Comparison of ENCODE assay signal across 8 mouse cellular contexts in the genomic region with DNA sequence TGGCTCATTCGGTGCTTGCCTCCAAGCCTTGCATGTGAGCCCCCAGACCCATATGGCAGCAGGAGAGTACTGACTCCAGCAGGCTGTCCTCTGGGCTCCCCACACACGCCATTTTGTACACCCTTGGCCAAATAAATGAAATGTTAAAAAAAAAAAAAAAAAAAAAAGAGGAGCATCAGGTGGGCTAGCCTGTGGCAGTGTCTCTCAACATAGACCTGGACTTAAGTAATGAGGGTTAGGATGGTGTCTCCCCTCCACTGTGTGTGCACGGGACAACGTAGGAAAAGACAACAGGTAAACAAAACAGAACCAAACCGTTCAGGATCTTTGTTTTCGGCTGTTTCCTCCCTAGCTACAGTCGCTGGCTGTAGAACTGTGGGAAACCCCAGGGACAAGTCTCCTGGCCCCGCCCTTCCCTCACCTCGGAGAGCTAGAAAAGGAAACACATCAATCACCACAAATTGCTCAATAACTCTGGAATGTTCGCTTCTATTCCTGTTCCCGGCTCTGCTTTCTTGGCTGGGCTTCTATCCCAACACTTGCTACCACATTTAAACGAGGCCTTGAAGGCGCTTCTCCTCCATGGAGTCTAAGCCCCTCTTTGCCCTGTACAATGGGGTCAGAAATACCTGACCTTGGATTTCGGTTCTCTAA. TPM values are rescaled to one million over a fixed set of nuclear protein-coding genes. Genes with fewer than 3 reads are reported as not detected.
DNase-seq lines count a peak whose midpoint lies in the region; ATAC-seq and TF ChIP-seq lines count a peak whose summit lies in the region.

No protein-coding gene starts in this region.

- no peak for TF ChIP-seq POLR2A in heart, adult 2 months (IDR thresholded peaks at IDR 0.05; ENCODE audit: insufficient read depth, low read depth, low read length)

- no peaks in the 10 kb centered on the region for H3K9me3 ChIP-seq in lung, postnatal 0 days (ENCODE audit: low read length)

- TF ChIP-seq EP300 in heart, adult 2 months (IDR thresholded peaks at IDR 0.05; ENCODE audit: insufficient read depth, low read depth, low read length) = peak; percentile 93
- TF ChIP-seq EP300 in lung, postnatal 0 days (IDR thresholded peaks at IDR 0.05) = peak; percentile 94

- no peaks in the 10 kb centered on the region for H3K79me2 ChIP-seq in heart, adult 2 months (replicated peaks; ENCODE audit: control insufficient read depth, insufficient read depth, low read length)

- no peak for TF ChIP-seq CTCF in heart, adult 2 months (IDR thresholded peaks at IDR 0.05)
- TF ChIP-seq CTCF in lung, postnatal 0 days (IDR thresholded peaks at IDR 0.05) = no peak

- H3K27me3 ChIP-seq in heart, adult 2 months (ENCODE audit: control insufficient read depth, insufficient read depth, low read length) = no peaks in the 10 kb centered on the region
- H3K27me3 ChIP-seq in lung, postnatal 0 days (replicated peaks; ENCODE audit: insufficient read depth, low read length) = no peaks in the 10 kb centered on the region

- no peak for DNase-seq in frontal cortex, postnatal 36 days (ENCODE audit: low spot score in 2 of 2)
- peak; percentile 66 for DNase-seq in embryo, embryonic 10.5 days (ENCODE audit: low spot score)
- DNase-seq in heart, adult 2 months = peak; percentile 77 to 90
- DNase-seq in kidney, adult 8-10 months = peak; percentile 88 to 89
- DNase-seq in lung, postnatal 0 days (ENCODE audit: low spot score) = peak; percentile 98
- peak; percentile 70 for DNase-seq in testis, postnatal 10 days (ENCODE audit: low spot score)
- no peak for DNase-seq in left cerebral cortex, postnatal 14 days (ENCODE audit: low spot score in 2 of 2)

- 6% methylated on average over 14 of the region's 14 CpGs for WGBS in heart, adult 2 months
- 18% methylated on average over 14 of the region's 14 CpGs for WGBS in lung, postnatal 0 days

- peak overlapping the region; percentile 42 for H3K4me3 ChIP-seq in heart, adult 2 months
- no peak overlapping the region for H3K4me3 ChIP-seq in lung, postnatal 0 days (ENCODE audit: low read depth, low read length)

- 0 out of 2 replicates have a peak, but pooled peaks have one; percentile 2 for ATAC-seq in frontal cortex, adult (ENCODE audit: low TSS enrichment)
- peak; percentile 70 for ATAC-seq in lung, postnatal 0 days

- peaks cover 49% of the 10 kb centered on the region for H3K4me1 ChIP-seq in heart, adult 2 months (ENCODE audit: control insufficient read depth, insufficient read depth, low read length)
- peaks cover 30% of the 10 kb centered on the region for H3K4me1 ChIP-seq in lung, postnatal 0 days (ENCODE audit: insufficient read depth, low read depth, low read length)

- H3K27ac ChIP-seq in heart, adult 2 months = peak overlapping the region; percentile 100
- peak overlapping the region; percentile 98 for H3K27ac ChIP-seq in lung, postnatal 0 days (ENCODE audit: low read length)

- no peaks in the 10 kb centered on the region; the same call in none of the 2 replicates for H3K36me3 ChIP-seq in heart, adult 2 months (ENCODE audit: control insufficient read depth, insufficient read depth, low read length)
- no peaks in the 10 kb centered on the region for H3K36me3 ChIP-seq in lung, postnatal 0 days (ENCODE audit: insufficient read depth, low read length)

- H3K9ac ChIP-seq in heart, adult 2 months (ENCODE audit: low read depth, low read length) = peak overlapping the region; percentile 69
- 0 out of 2 replicates have a peak overlapping the region, but pooled peaks have one; percentile 24 for H3K9ac ChIP-seq in lung, postnatal 0 days (replicated peaks; ENCODE audit: low read depth)

- intact Hi-C loops in heart, adult 2 months (cut with DNase I) = loop anchor here (1.0 kb wide), 1 partner anchor 19 kb away; the partner anchor contains the start of gene Txnip
- intact Hi-C loops in left cerebral cortex, postnatal 14 days (cut with DNase I) = no loop called here

- peak overlapping the region; percentile 42 for H3K4me2 ChIP-seq in lung, postnatal 0 days (replicated peaks; ENCODE audit: low read depth, low read length)

RNA-seq across cellular contexts. Expression of gene Gm16253, which starts 0.7 kb away (rescaled TPM):
- 1 to 10 TPM; 1.8 to 2.8 TPM for total RNA-seq in heart, adult 2 months (2021)
- polyA plus RNA-seq in heart, adult 2 months (2012; rRNA removed) = not detected in 2 replicates
- polyA plus RNA-seq in lung, postnatal 0 days (2015; fragmentation: Nextera tagmentation; extraction: Ambion mirVana) = 0.73 and 0.78 TPM in 2 replicates
- not detected for total RNA-seq in left cerebral cortex, postnatal 14 days (2021)

RNA-seq across cellular contexts. Expression of gene Polr3gl, which starts 17.8 kb away (rescaled TPM):
- 10 to 100 TPM; 24.3 to 35.0 TPM for total RNA-seq in heart, adult 2 months (2021)
- polyA plus RNA-seq in heart, adult 2 months (2012; rRNA removed) = 20.1 and 21.9 TPM in 2 replicates
- 36.7 and 43.2 TPM in 2 replicates for polyA plus RNA-seq in lung, postnatal 0 days (2015; fragmentation: Nextera tagmentation; extraction: Ambion mirVana)
- 10 to 100 TPM; 26.6 to 29.7 TPM for total RNA-seq in left cerebral cortex, postnatal 14 days (2021)

RNA-seq across cellular contexts. Expression of gene Txnip, which starts 18.4 kb away (rescaled TPM):
- 100 to 1,000 TPM; 276 to 338 TPM for total RNA-seq in heart, adult 2 months (2021)
- 515 and 744 TPM in 2 replicates for polyA plus RNA-seq in heart, adult 2 months (2012; rRNA removed)
- polyA plus RNA-seq in lung, postnatal 0 days (2015; fragmentation: Nextera tagmentation; extraction: Ambion mirVana) = 468 and 502 TPM in 2 replicates
- total RNA-seq in left cerebral cortex, postnatal 14 days (2021) = 10 to 100 TPM; 26.9 to 36.8 TPM

RNA-seq across cellular contexts. Expression of gene Ankrd34a, which starts 20.3 kb away (rescaled TPM):
- total RNA-seq in heart, adult 2 months (2021) = 1 to 10 TPM; 1.3 to 2.4 TPM
- 2.1 and 3.1 TPM in 2 replicates for polyA plus RNA-seq in heart, adult 2 months (2012; rRNA removed)
- polyA plus RNA-seq in lung, postnatal 0 days (2015; fragmentation: Nextera tagmentation; extraction: Ambion mirVana) = 0.18 and 0.37 TPM in 2 replicates
- total RNA-seq in left cerebral cortex, postnatal 14 days (2021) = 10 to 100 TPM; 69.9 to 72.6 TPM

RNA-seq across cellular contexts. Expression of gene Lix1l, which starts 24.8 kb away (rescaled TPM):
- 10 to 100 TPM; 24.7 to 25.3 TPM for total RNA-seq in heart, adult 2 months (2021)
- polyA plus RNA-seq in heart, adult 2 months (2012; rRNA removed) = 25.2 and 39.9 TPM in 2 replicates
- 5.4 TPM in 2 replicates for polyA plus RNA-seq in lung, postnatal 0 days (2015; fragmentation: Nextera tagmentation; extraction: Ambion mirVana)
- total RNA-seq in left cerebral cortex, postnatal 14 days (2021) = 10 to 100 TPM; 22.1 to 24.8 TPM

Comparison
In these comparisons a context has a peak if more than half of its experiments do, and no peak if none do; other contexts are left out.
1. DNase-seq: peak in embryo, embryonic 10.5 days (single experiment), heart, adult 2 months (2 of 2), kidney, adult 8-10 months (2 of 2), lung, postnatal 0 days (single experiment) and testis, postnatal 10 days (single experiment); none in frontal cortex, postnatal 36 days (0 of 2) and left cerebral cortex, postnatal 14 days (0 of 2).
2. RNA of gene Txnip, which starts 18.4 kb away (total RNA-seq): 276 to 338 TPM in heart, adult 2 months; 26.9 to 36.8 TPM in left cerebral cortex, postnatal 14 days; every median in the first group is over 4 times any median in the second.